ENCODE assay signal across 18 mouse cellular contexts in the genomic region with DNA sequence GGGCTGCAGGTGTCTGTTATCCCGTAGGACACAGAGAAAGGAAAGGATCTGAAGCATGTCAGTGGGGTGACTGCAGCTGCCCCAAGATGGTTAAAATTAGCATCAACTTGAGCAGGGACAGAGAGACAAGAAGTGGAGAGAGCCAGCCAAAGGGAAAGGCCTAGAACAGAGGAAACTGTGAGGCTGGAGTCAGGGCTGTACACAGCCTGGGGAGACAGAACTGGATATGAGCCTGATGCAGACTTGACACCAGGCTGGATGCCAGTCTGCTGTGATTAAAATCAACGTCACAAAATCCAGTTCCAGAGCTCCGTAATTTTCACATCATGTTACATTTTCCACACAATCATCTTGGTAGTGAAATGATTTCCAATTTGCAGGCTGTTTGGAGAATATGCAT. TPM values are rescaled to one million over a fixed set of nuclear protein-coding genes. Genes with fewer than 3 reads are reported as not detected.
DNase-seq lines count a peak whose midpoint lies in the region; ATAC-seq and TF ChIP-seq lines count a peak whose summit lies in the region.
"Had no signal": no experiment of that assay in that cellular context is flagged by ENCODE, and none has a peak within 500 bp of the region (broad histone marks: within the 10 kb centered on the region; RNA-seq: fewer than 3 reads in every experiment).

No protein-coding gene starts in this region.

- no peaks in the 10 kb centered on the region for H3K36me3 ChIP-seq in embryonic facial prominence, embryonic 12.5 days
- no peaks in the 10 kb centered on the region for H3K36me3 ChIP-seq in embryonic facial prominence, embryonic 10.5 days (replicated peaks)
- H3K36me3 ChIP-seq in heart, embryonic 13.5 days, result no peaks in the 10 kb centered on the region
- no peaks in the 10 kb centered on the region for H3K36me3 ChIP-seq in heart, embryonic 11.5 days (ENCODE audit: control insufficient read depth, insufficient read depth, low read length)
- H3K36me3 ChIP-seq in forebrain, postnatal 0 days (ENCODE audit: insufficient read depth), result no peaks in the 10 kb centered on the region
- H3K36me3 ChIP-seq: heart, embryonic 12.5 days; hindbrain, embryonic 15.5 days had no signal

- no peak for TF ChIP-seq CTCF in forebrain, postnatal 0 days (IDR thresholded peaks at IDR 0.05; ENCODE audit: low read depth)

- no peak for DNase-seq in embryonic facial prominence, embryonic 10.5 days (ENCODE audit: low spot score)
- peak; percentile 14 for DNase-seq in brain, adult 2 months (ENCODE audit: low read depth, low spot score)
- DNase-seq in forebrain, postnatal 0 days, result peak; percentile 25
- no peak for DNase-seq in lung, postnatal 25 days (ENCODE audit: low spot score)
- DNase-seq: adrenal gland, postnatal 14 days; B cell, adult 2 months; cerebellum, adult 2 months; gastrocnemius, postnatal 14 days; heart, adult 2 months; heart, postnatal 36 days; kidney, adult 2 months had no signal

- H3K9me3 ChIP-seq in embryonic facial prominence, embryonic 12.5 days, result no peaks in the 10 kb centered on the region
- H3K9me3 ChIP-seq in embryonic facial prominence, embryonic 10.5 days, result no peaks in the 10 kb centered on the region
- no peaks in the 10 kb centered on the region for H3K9me3 ChIP-seq in heart, embryonic 13.5 days
- H3K9me3 ChIP-seq in heart, embryonic 11.5 days (replicated peaks; ENCODE audit: control insufficient read depth, low read length), result no peaks in the 10 kb centered on the region
- H3K9me3 ChIP-seq in forebrain, postnatal 0 days (ENCODE audit: low read length), result no peaks in the 10 kb centered on the region
- H3K9me3 ChIP-seq: hindbrain, embryonic 15.5 days had no signal

- no peak overlapping the region for H3K4me2 ChIP-seq in embryonic facial prominence, embryonic 12.5 days (replicated peaks)
- no peak overlapping the region for H3K4me2 ChIP-seq in heart, embryonic 13.5 days
- H3K4me2 ChIP-seq in heart, embryonic 11.5 days, result no peak overlapping the region
- no peak overlapping the region for H3K4me2 ChIP-seq in forebrain, postnatal 0 days (ENCODE audit: low read depth)
- H3K4me2 ChIP-seq: heart, embryonic 12.5 days; hindbrain, embryonic 15.5 days had no signal

- 59% methylated on average over 3 of the region's 3 CpGs for WGBS in embryonic facial prominence, embryonic 12.5 days
- 80% methylated on average over 3 of the region's 3 CpGs for WGBS in embryonic facial prominence, embryonic 10.5 days
- 44% methylated on average over 3 of the region's 3 CpGs for WGBS in heart, embryonic 13.5 days
- 71% methylated on average over 3 of the region's 3 CpGs for WGBS in heart, embryonic 11.5 days (ENCODE audit: insufficient replicate concordance)
- 51% methylated on average over 3 of the region's 3 CpGs for WGBS in forebrain, postnatal 0 days

- H3K9ac ChIP-seq in embryonic facial prominence, embryonic 12.5 days, result no peak overlapping the region
- H3K9ac ChIP-seq in heart, embryonic 13.5 days, result 0 out of 2 replicates have a peak overlapping the region, but pooled peaks have one; percentile 19
- no peak overlapping the region for H3K9ac ChIP-seq in heart, embryonic 11.5 days (ENCODE audit: low read depth, low read length)
- H3K9ac ChIP-seq in forebrain, postnatal 0 days, result no peak overlapping the region
- H3K9ac ChIP-seq: heart, embryonic 12.5 days; hindbrain, embryonic 15.5 days had no signal

- no peaks in the 10 kb centered on the region for H3K27me3 ChIP-seq in embryonic facial prominence, embryonic 12.5 days
- H3K27me3 ChIP-seq in embryonic facial prominence, embryonic 10.5 days (replicated peaks; ENCODE audit: low read depth, poor library complexity, severe bottlenecking), result no peaks in the 10 kb centered on the region
- no peaks in the 10 kb centered on the region for H3K27me3 ChIP-seq in heart, embryonic 13.5 days (replicated peaks)
- H3K27me3 ChIP-seq in heart, embryonic 11.5 days (ENCODE audit: control insufficient read depth, insufficient read depth, low read length), result no peaks in the 10 kb centered on the region
- H3K27me3 ChIP-seq in forebrain, postnatal 0 days (ENCODE audit: insufficient read depth, low read length), result no peaks in the 10 kb centered on the region
- H3K27me3 ChIP-seq: heart, embryonic 12.5 days; hindbrain, embryonic 15.5 days had no signal

- H3K4me3 ChIP-seq in embryonic facial prominence, embryonic 12.5 days, result no peak overlapping the region
- no peak overlapping the region for H3K4me3 ChIP-seq in embryonic facial prominence, embryonic 10.5 days
- H3K4me3 ChIP-seq in heart, embryonic 13.5 days, result no peak overlapping the region
- no peak overlapping the region for H3K4me3 ChIP-seq in heart, embryonic 11.5 days (ENCODE audit: low read depth, low read length)
- H3K4me3 ChIP-seq in forebrain, postnatal 0 days (ENCODE audit: low read depth, low read length), result no peak overlapping the region
- H3K4me3 ChIP-seq: heart, adult 2 months; heart, embryonic 12.5 days; hindbrain, embryonic 15.5 days had no signal

- no peak overlapping the region for H3K27ac ChIP-seq in embryonic facial prominence, embryonic 12.5 days
- no peak overlapping the region for H3K27ac ChIP-seq in embryonic facial prominence, embryonic 10.5 days (replicated peaks)
- no peak overlapping the region for H3K27ac ChIP-seq in heart, embryonic 13.5 days (replicated peaks)
- H3K27ac ChIP-seq in heart, embryonic 11.5 days (ENCODE audit: low read depth, low read length), result no peak overlapping the region
- H3K27ac ChIP-seq in forebrain, postnatal 0 days (ENCODE audit: low read depth, low read length), result no peak overlapping the region
- H3K27ac ChIP-seq: heart, adult 2 months; hindbrain, embryonic 15.5 days had no signal

- ATAC-seq in embryonic facial prominence, embryonic 12.5 days (ENCODE audit: insufficient number of reproducible peaks, insufficient read depth, low FRiP score, low TSS enrichment), result 0 out of 2 replicates have a peak, but pooled peaks have one; percentile 60
- no peak for ATAC-seq in heart, embryonic 13.5 days (ENCODE audit: extremely low read depth, insufficient number of reproducible peaks, low FRiP score, low TSS enrichment)
- ATAC-seq in heart, embryonic 11.5 days (replicated peaks; ENCODE audit: insufficient number of reproducible peaks, low FRiP score, low TSS enrichment), result no peak
- ATAC-seq in forebrain, postnatal 0 days, result peak; percentile 84
- ATAC-seq: intestine, embryonic 16.5 days had no signal

- no peaks in the 10 kb centered on the region for H3K4me1 ChIP-seq in embryonic facial prominence, embryonic 12.5 days
- no peaks in the 10 kb centered on the region for H3K4me1 ChIP-seq in embryonic facial prominence, embryonic 10.5 days
- H3K4me1 ChIP-seq in heart, embryonic 13.5 days, result peaks cover 7% of the 10 kb centered on the region
- H3K4me1 ChIP-seq in heart, embryonic 11.5 days (ENCODE audit: control insufficient read depth, insufficient read depth, low read length), result no peaks in the 10 kb centered on the region
- H3K4me1 ChIP-seq in forebrain, postnatal 0 days (ENCODE audit: insufficient read depth), result no peaks in the 10 kb centered on the region
- H3K4me1 ChIP-seq: hindbrain, embryonic 15.5 days had no signal

RNA-seq across cellular contexts. Expression of a gene that starts 31.9 kb away (rescaled TPM):
- polyA plus RNA-seq in embryonic facial prominence, embryonic 12.5 days (2016; fragmentation: Nextera tagmentation; extraction: Ambion mirVana), result 5.9 and 9.5 TPM in 2 replicates
- 2.7 and 3.5 TPM in 2 replicates for polyA plus RNA-seq in embryonic facial prominence, embryonic 10.5 days (2016; fragmentation: Nextera tagmentation; extraction: Ambion mirVana)
- polyA plus RNA-seq in heart, embryonic 13.5 days (2015; fragmentation: Nextera tagmentation; extraction: Ambion mirVana), result 2.5 and 4.9 TPM in 2 replicates
- 2.5 and 3.5 TPM in 2 replicates for polyA plus RNA-seq in heart, embryonic 11.5 days (2014; fragmentation: Nextera tagmentation; extraction: Ambion mirVana)
- 9.7 and 12.3 TPM in 2 replicates for total RNA-seq in forebrain, postnatal 0 days (2014; rRNA removed)
- 3.6 and 8.2 TPM in 2 replicates for polyA plus RNA-seq in forebrain, postnatal 0 days (2015; fragmentation: Nextera tagmentation; extraction: Ambion mirVana)
- total RNA-seq: MEL had no signal

Comparison
In these comparisons a context has a peak if more than half of its experiments do, and no peak if none do; other contexts are left out.
1. ATAC-seq: peak in embryonic facial prominence, embryonic 12.5 days (single experiment) and forebrain, postnatal 0 days (single experiment); none in heart, embryonic 13.5 days (single experiment) and heart, embryonic 11.5 days (single experiment).
2. DNase-seq: peak in brain, adult 2 months (single experiment) and forebrain, postnatal 0 days (single experiment); none in embryonic facial prominence, embryonic 10.5 days (single experiment) and lung, postnatal 25 days (single experiment).